Mouse (Mus musculus): ENCODE data around the gene Bicc1. TPM values are rescaled to one million over a fixed set of nuclear protein-coding genes. Genes with fewer than 3 reads are reported as not detected.

The Bicc1 gene
- polyA plus RNA-seq, 1 experiment: 3.2 TPM

- Histone ChIP-seq H3K4me3 (ENCODE audit: control insufficient read depth, low read depth, low read length) (no peak overlapping the region), H3K4me1 (ENCODE audit: control insufficient read depth, insufficient read depth, low read length) (no peaks in the 10 kb centered on the region), H3K36me3 (ENCODE audit: control insufficient read depth, insufficient read depth, low read length) (no peaks in the 10 kb centered on the region), H3K27ac (ENCODE audit: control insufficient read depth, insufficient read depth, low read depth, low read length) (no peak overlapping the region), H3K27me3 (ENCODE audit: control insufficient read depth, insufficient read depth, low read length) (no peaks in the 10 kb centered on the region)
- TF ChIP-seq CTCF (IDR thresholded peaks at IDR 0.05; ENCODE audit: control insufficient read depth, insufficient read depth, insufficient replicate concordance, low read depth, low read length): peak; percentile 79; the same call in 1 of the 2 replicates
- no peak for TF ChIP-seq POLR2A (IDR thresholded peaks at IDR 0.05; ENCODE audit: control insufficient read depth, low read depth, low read length)
Measured at GRCm38 (mm10) chr10:71180057-71180456, 20.6 kb upstream of the Bicc1 start.

GRCm38 (mm10) chr10:71177201-71177600 lies 17.7 kb upstream of the Bicc1 start:
- no peaks in the 10 kb centered on the region for H3K27me3 ChIP-seq (ENCODE audit: control insufficient read depth, insufficient read depth, low read length)
- no peaks in the 10 kb centered on the region for H3K4me1 ChIP-seq (ENCODE audit: control insufficient read depth, insufficient read depth, low read length)
- TF ChIP-seq POLR2A (IDR thresholded peaks at IDR 0.05; ENCODE audit: control insufficient read depth, low read depth, low read length) (no peak), CTCF (IDR thresholded peaks at IDR 0.05; ENCODE audit: control insufficient read depth, insufficient read depth, insufficient replicate concordance, low read depth, low read length) (no peak)
- H3K36me3 ChIP-seq (ENCODE audit: control insufficient read depth, insufficient read depth, low read length): no peaks in the 10 kb centered on the region
- no peak overlapping the region; the same call in 1 of the 2 replicates for H3K27ac ChIP-seq (ENCODE audit: control insufficient read depth, insufficient read depth, low read depth, low read length)
- no peak overlapping the region for H3K4me3 ChIP-seq (ENCODE audit: control insufficient read depth, low read depth, low read length)

GRCm38 (mm10) chr10:71176341-71176740 lies 16.8 kb upstream of the Bicc1 start:
- H3K4me1 ChIP-seq (ENCODE audit: control insufficient read depth, insufficient read depth, low read length): no peaks in the 10 kb centered on the region
- H3K27ac ChIP-seq (ENCODE audit: control insufficient read depth, insufficient read depth, low read depth, low read length): no peak overlapping the region
- H3K27me3 ChIP-seq (ENCODE audit: control insufficient read depth, insufficient read depth, low read length): no peaks in the 10 kb centered on the region
- TF ChIP-seq POLR2A (IDR thresholded peaks at IDR 0.05; ENCODE audit: control insufficient read depth, low read depth, low read length) (no peak), CTCF (IDR thresholded peaks at IDR 0.05; ENCODE audit: control insufficient read depth, insufficient read depth, insufficient replicate concordance, low read depth, low read length) (no peak)
- H3K36me3 ChIP-seq (ENCODE audit: control insufficient read depth, insufficient read depth, low read length): no peaks in the 10 kb centered on the region
- H3K4me3 ChIP-seq (ENCODE audit: control insufficient read depth, low read depth, low read length): no peak overlapping the region

GRCm38 (mm10) chr10:71175280-71175679 lies 15.8 kb upstream of the Bicc1 start:
- TF ChIP-seq CTCF (IDR thresholded peaks at IDR 0.05; ENCODE audit: control insufficient read depth, insufficient read depth, insufficient replicate concordance, low read depth, low read length): no peak
- TF ChIP-seq POLR2A (IDR thresholded peaks at IDR 0.05; ENCODE audit: control insufficient read depth, low read depth, low read length): no peak
- Histone ChIP-seq H3K4me3 (ENCODE audit: control insufficient read depth, low read depth, low read length) (no peak overlapping the region), H3K27me3 (ENCODE audit: control insufficient read depth, insufficient read depth, low read length) (no peaks in the 10 kb centered on the region), H3K4me1 (ENCODE audit: control insufficient read depth, insufficient read depth, low read length) (peaks cover 2% of the 10 kb centered on the region; the same call in 1 of the 2 replicates), H3K27ac (ENCODE audit: control insufficient read depth, insufficient read depth, low read depth, low read length) (no peak overlapping the region), H3K36me3 (ENCODE audit: control insufficient read depth, insufficient read depth, low read length) (no peaks in the 10 kb centered on the region)

GRCm38 (mm10) chr10:71171414-71171813 lies 11.9 kb upstream of the Bicc1 start:
- Histone ChIP-seq H3K4me1 (ENCODE audit: control insufficient read depth, insufficient read depth, low read length) (peaks cover 2% of the 10 kb centered on the region; the same call in 1 of the 2 replicates), H3K27ac (ENCODE audit: control insufficient read depth, insufficient read depth, low read depth, low read length) (no peak overlapping the region), H3K4me3 (ENCODE audit: control insufficient read depth, low read depth, low read length) (no peak overlapping the region), H3K27me3 (ENCODE audit: control insufficient read depth, insufficient read depth, low read length) (no peaks in the 10 kb centered on the region), H3K36me3 (ENCODE audit: control insufficient read depth, insufficient read depth, low read length) (no peaks in the 10 kb centered on the region)
- TF ChIP-seq POLR2A (IDR thresholded peaks at IDR 0.05; ENCODE audit: control insufficient read depth, low read depth, low read length): no peak
- TF ChIP-seq CTCF (IDR thresholded peaks at IDR 0.05; ENCODE audit: control insufficient read depth, insufficient read depth, insufficient replicate concordance, low read depth, low read length): peak; percentile 56; the same call in 1 of the 2 replicates

DNA sequence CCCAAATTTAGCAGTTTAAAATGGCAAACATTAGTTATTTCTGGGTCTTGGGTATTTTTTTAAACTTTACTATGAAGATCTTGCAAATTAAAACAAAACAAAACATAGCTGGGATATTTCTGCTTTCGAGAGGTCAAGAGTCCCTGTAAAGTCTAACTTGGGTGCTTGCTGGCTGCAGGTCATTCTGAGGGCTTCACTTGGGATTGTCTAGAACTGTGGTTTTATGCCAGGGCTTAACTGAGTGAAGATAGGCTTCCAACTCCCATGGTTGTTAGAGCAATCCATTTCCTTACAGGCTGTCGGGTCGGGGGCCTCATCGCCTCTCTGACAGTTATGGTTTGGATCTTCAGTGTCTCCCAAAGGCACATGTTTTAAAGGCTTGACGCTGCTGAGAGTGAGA lies 11.3 kb upstream of the Bicc1 start:
- no peak for TF ChIP-seq POLR2A (IDR thresholded peaks at IDR 0.05; ENCODE audit: control insufficient read depth, low read depth, low read length)
- no peak for TF ChIP-seq CTCF (IDR thresholded peaks at IDR 0.05; ENCODE audit: control insufficient read depth, insufficient read depth, insufficient replicate concordance, low read depth, low read length)
- H3K27me3 ChIP-seq (ENCODE audit: control insufficient read depth, insufficient read depth, low read length): no peaks in the 10 kb centered on the region
- H3K4me3 ChIP-seq (ENCODE audit: control insufficient read depth, low read depth, low read length): no peak overlapping the region
- H3K36me3 ChIP-seq (ENCODE audit: control insufficient read depth, insufficient read depth, low read length): no peaks in the 10 kb centered on the region
- H3K27ac ChIP-seq (ENCODE audit: control insufficient read depth, insufficient read depth, low read depth, low read length): no peak overlapping the region
- peaks cover 2% of the 10 kb centered on the region; the same call in 1 of the 2 replicates for H3K4me1 ChIP-seq (ENCODE audit: control insufficient read depth, insufficient read depth, low read length)

- Histone ChIP-seq H3K27me3 (ENCODE audit: control insufficient read depth, insufficient read depth, low read length) (no peaks in the 10 kb centered on the region), H3K4me3 (ENCODE audit: control insufficient read depth, low read depth, low read length) (no peak overlapping the region), H3K4me1 (ENCODE audit: control insufficient read depth, insufficient read depth, low read length) (peaks cover 2% of the 10 kb centered on the region; the same call in 1 of the 2 replicates), H3K27ac (ENCODE audit: control insufficient read depth, insufficient read depth, low read depth, low read length) (no peak overlapping the region), H3K36me3 (ENCODE audit: control insufficient read depth, insufficient read depth, low read length) (no peaks in the 10 kb centered on the region)
- TF ChIP-seq POLR2A (IDR thresholded peaks at IDR 0.05; ENCODE audit: control insufficient read depth, low read depth, low read length) (no peak), CTCF (IDR thresholded peaks at IDR 0.05; ENCODE audit: control insufficient read depth, insufficient read depth, insufficient replicate concordance, low read depth, low read length) (no peak)
Measured at GRCm38 (mm10) chr10:71169811-71170210, 10.3 kb upstream of the Bicc1 start.

DNA sequence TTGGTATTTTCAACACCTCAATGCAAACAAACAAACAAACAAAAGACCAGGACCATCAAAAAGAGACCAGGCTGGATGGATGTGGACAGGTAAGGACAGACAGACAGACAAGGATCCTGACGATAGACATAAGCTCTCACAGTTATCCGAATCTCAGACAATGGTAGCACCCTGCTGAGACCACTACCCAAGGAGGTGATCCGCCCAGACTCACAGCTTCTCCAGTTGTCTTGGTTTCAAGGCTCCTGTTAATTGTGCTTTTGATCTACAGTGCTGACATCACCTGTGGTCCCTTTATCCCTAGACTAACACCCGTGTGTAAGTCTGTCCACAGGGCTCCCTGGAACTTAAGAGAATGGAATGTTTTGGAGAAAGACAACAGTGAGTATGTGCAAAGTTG lies 9.7 kb upstream of the Bicc1 start:
- no peak overlapping the region for H3K27ac ChIP-seq (ENCODE audit: control insufficient read depth, insufficient read depth, low read depth, low read length)
- H3K4me3 ChIP-seq (ENCODE audit: control insufficient read depth, low read depth, low read length): no peak overlapping the region
- no peaks in the 10 kb centered on the region for H3K36me3 ChIP-seq (ENCODE audit: control insufficient read depth, insufficient read depth, low read length)
- no peak for TF ChIP-seq POLR2A (IDR thresholded peaks at IDR 0.05; ENCODE audit: control insufficient read depth, low read depth, low read length)
- TF ChIP-seq CTCF (IDR thresholded peaks at IDR 0.05; ENCODE audit: control insufficient read depth, insufficient read depth, insufficient replicate concordance, low read depth, low read length): no peak
- peaks cover 2% of the 10 kb centered on the region; the same call in 1 of the 2 replicates for H3K4me1 ChIP-seq (ENCODE audit: control insufficient read depth, insufficient read depth, low read length)
- no peaks in the 10 kb centered on the region for H3K27me3 ChIP-seq (ENCODE audit: control insufficient read depth, insufficient read depth, low read length)
